Mouse (Mus musculus) embryonic facial prominence, embryonic 12.5 days (tissue): ENCODE results near the gene 9630041A04Rik. TPM values are rescaled to one million over a fixed set of nuclear protein-coding genes. Genes with fewer than 3 reads are reported as not detected.

Experiments
- ATAC-seq: fragments of 200-750 bp; cut with Nextera tagmentation; 2 replicates; pipeline ENCODE4 v1.8.0; 2017; ENCODE audit not compliant: insufficient number of reproducible peaks, insufficient read depth, low FRiP score, low TSS enrichment
- H3K27ac ChIP-seq: fragments of 300-500 bp; sonication (generic); 2 replicates; pipeline ENCODE4 v1.5.1; 2016; ENCODE audit warnings: mild to moderate bottlenecking
- H3K27me3 ChIP-seq: fragments of 300-500 bp; sonication (generic); 2 replicates; pipeline ENCODE4 v1.6.1; 2016; ENCODE audit warnings: mild to moderate bottlenecking, moderate library complexity
- H3K36me3 ChIP-seq: fragments of 300-500 bp; sonication (generic); 2 replicates; pipeline ENCODE4 v1.6.1; 2016; ENCODE audit warnings: mild to moderate bottlenecking
- H3K4me1 ChIP-seq: fragments of 300-500 bp; sonication (generic); 2 replicates; pipeline ENCODE4 v1.6.1; 2016
- H3K4me2 ChIP-seq: fragments of 300-500 bp; sonication (generic); replicated peaks from 2 replicates; pipeline ENCODE4 v1.6.1; 2016; ENCODE audit warnings: mild to moderate bottlenecking, moderate library complexity
- H3K4me3 ChIP-seq: fragments of 300-500 bp; sonication (generic); 2 replicates; pipeline ENCODE4 v1.5.1; 2016; ENCODE audit warnings: mild to moderate bottlenecking
- H3K9ac ChIP-seq: fragments of 300-500 bp; sonication (generic); 2 replicates; pipeline ENCODE4 v1.6.1; 2016; ENCODE audit warnings: mild to moderate bottlenecking, moderate library complexity
- H3K9me3 ChIP-seq: fragments of 300-500 bp; sonication (generic); 2 replicates; pipeline ENCODE4 v1.6.1; 2016; ENCODE audit warnings: mild to moderate bottlenecking, moderate library complexity
- WGBS: fragments of 180-500 bp; shearing (Covaris S2); methylation state at CpG from one replicate; pipeline ENCODE4 v1.1.7; 2016; 5-methylcytosine and 5-hydroxymethylcytosine counted together
- polyA plus RNA-seq: library from polyadenylated mRNA; unstranded; fragments of >200 nt; fragmentation: Nextera tagmentation; extraction: Ambion mirVana; gene quantifications from 2 replicates; pipeline ENCODE4 v1.2.1, GENCODE M21; 2016

Gene 9630041A04Rik
- polyA plus RNA-seq, 1 experiment from 2014 or later: not detected

DNA sequence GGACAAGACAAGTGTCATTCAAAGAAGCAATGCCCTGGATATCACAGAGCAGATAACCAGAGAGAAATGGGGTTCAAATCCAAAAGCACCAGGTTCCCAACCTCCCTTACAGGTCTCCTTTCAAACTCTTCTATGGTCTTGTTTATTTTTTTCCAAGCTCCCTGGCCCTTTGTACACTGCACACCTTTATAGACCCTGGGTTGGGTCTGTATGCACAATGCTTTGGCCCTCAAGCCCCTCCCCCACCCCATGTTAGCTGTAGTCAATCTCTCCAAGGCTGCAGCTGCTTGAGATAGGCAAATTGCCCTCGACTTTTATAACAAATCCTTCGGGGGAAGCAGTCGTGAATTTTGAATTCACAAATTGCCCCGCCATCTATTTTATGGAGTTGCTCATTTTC, 63.2 kb downstream of the 9630041A04Rik start:
- no peak overlapping the region for H3K9ac ChIP-seq
- no peak for ATAC-seq
- H3K36me3 ChIP-seq: no peaks in the 10 kb centered on the region
- H3K4me2 ChIP-seq: no peak overlapping the region
- no peaks in the 10 kb centered on the region for H3K27me3 ChIP-seq
- H3K4me3 ChIP-seq: no peak overlapping the region
- H3K4me1 ChIP-seq: no peaks in the 10 kb centered on the region; the same call in 1 of the 2 replicates
- 63% methylated on average over 4 of the region's 4 CpGs for WGBS
- H3K27ac ChIP-seq: no peak overlapping the region
- no peaks in the 10 kb centered on the region for H3K9me3 ChIP-seq

GRCm38 (mm10) chr9:101933946-101934573, 72.4 kb downstream of the 9630041A04Rik start:
- no peaks in the 10 kb centered on the region for H3K9me3 ChIP-seq
- ATAC-seq: no peak

GRCm38 (mm10) chr9:101934887-101935286, 73.2 kb downstream of the 9630041A04Rik start:
- H3K4me3 ChIP-seq: no peak overlapping the region
- no peaks in the 10 kb centered on the region for H3K36me3 ChIP-seq
- 70% methylated on average over 8 of the region's 8 CpGs for WGBS
- H3K4me2 ChIP-seq: no peak overlapping the region
- no peak overlapping the region for H3K9ac ChIP-seq
- H3K27ac ChIP-seq: no peak overlapping the region
- H3K9me3 ChIP-seq: no peaks in the 10 kb centered on the region
- no peaks in the 10 kb centered on the region for H3K4me1 ChIP-seq
- no peak for ATAC-seq
- H3K27me3 ChIP-seq: no peaks in the 10 kb centered on the region

More at GRCm38 (mm10) chr9:101933946-101934573, 72.4 kb downstream of the 9630041A04Rik start:
- H3K27ac ChIP-seq: no peak overlapping the region
- no peak overlapping the region for H3K4me3 ChIP-seq
- no peaks in the 10 kb centered on the region for H3K4me1 ChIP-seq
- 59% methylated on average over 8 of the region's 8 CpGs for WGBS
- no peak overlapping the region for H3K9ac ChIP-seq
- no peak overlapping the region for H3K4me2 ChIP-seq
- no peaks in the 10 kb centered on the region for H3K27me3 ChIP-seq
- H3K36me3 ChIP-seq: no peaks in the 10 kb centered on the region

GRCm38 (mm10) chr9:101938066-101938465, 76.4 kb downstream of the 9630041A04Rik start:
- Histone ChIP-seq H3K9me3 (no peaks in the 10 kb centered on the region), H3K9ac (no peak overlapping the region), H3K27ac (no peak overlapping the region), H3K36me3 (no peaks in the 10 kb centered on the region), H3K27me3 (no peaks in the 10 kb centered on the region), H3K4me1 (no peaks in the 10 kb centered on the region), H3K4me2 (no peak overlapping the region), H3K4me3 (no peak overlapping the region)
- no peak for ATAC-seq
- 78% methylated on average over 4 of the region's 4 CpGs for WGBS

GRCm38 (mm10) chr9:101939006-101939405, 77.4 kb downstream of the 9630041A04Rik start:
- 86% methylated on average over 5 of the region's 5 CpGs for WGBS
- no peaks in the 10 kb centered on the region for H3K4me1 ChIP-seq
- no peak for ATAC-seq
- no peak overlapping the region for H3K9ac ChIP-seq
- no peaks in the 10 kb centered on the region for H3K36me3 ChIP-seq
- H3K4me3 ChIP-seq: no peak overlapping the region
- H3K27ac ChIP-seq: no peak overlapping the region
- no peaks in the 10 kb centered on the region for H3K9me3 ChIP-seq
- no peak overlapping the region for H3K4me2 ChIP-seq
- no peaks in the 10 kb centered on the region for H3K27me3 ChIP-seq

GRCm38 (mm10) chr9:101940182-101940581, 78.5 kb downstream of the 9630041A04Rik start:
- Histone ChIP-seq H3K4me3 (no peak overlapping the region), H3K27me3 (no peaks in the 10 kb centered on the region), H3K4me2 (no peak overlapping the region), H3K27ac (no peak overlapping the region), H3K9me3 (no peaks in the 10 kb centered on the region), H3K4me1 (no peaks in the 10 kb centered on the region), H3K9ac (no peak overlapping the region), H3K36me3 (no peaks in the 10 kb centered on the region)
- 73% methylated on average over 3 of the region's 3 CpGs for WGBS
- ATAC-seq: no peak

DNA sequence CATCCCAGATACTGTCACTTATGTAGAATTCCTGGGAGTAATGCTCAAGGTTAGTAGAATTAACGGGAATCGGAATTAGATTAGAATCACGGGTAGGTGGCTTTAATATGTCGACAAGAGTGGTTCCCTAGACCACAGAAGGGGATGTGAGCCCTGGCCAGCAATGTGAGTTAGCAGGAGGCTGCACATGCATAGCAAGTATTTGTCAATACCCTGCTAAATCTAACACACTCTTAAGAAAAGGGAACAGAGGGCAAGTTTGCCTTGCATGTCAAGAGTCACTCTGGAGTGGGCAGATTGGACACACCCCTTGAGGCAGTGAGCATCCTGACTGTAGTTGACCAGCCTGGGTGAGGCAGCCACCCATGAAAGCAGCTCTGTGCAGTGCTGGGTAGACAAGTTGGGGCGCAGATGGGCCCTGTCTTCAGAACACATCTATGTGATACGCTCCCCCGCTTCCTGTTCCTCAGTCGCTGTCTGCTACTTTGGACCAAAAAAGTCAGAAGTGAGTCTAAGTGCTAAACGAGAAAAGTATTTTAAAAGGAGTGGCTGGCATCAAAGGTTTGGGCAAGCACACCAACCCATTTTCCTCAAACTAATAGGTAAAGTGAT, 80.5 kb downstream of the 9630041A04Rik start:
- no peak overlapping the region for H3K9ac ChIP-seq
- H3K4me1 ChIP-seq: no peaks in the 10 kb centered on the region
- H3K4me2 ChIP-seq: no peak overlapping the region
- no peak overlapping the region for H3K27ac ChIP-seq
- WGBS: 88% methylated on average over 9 of the region's 9 CpGs
- no peaks in the 10 kb centered on the region for H3K27me3 ChIP-seq
- no peaks in the 10 kb centered on the region for H3K36me3 ChIP-seq
- no peak overlapping the region for H3K4me3 ChIP-seq
- H3K9me3 ChIP-seq: no peaks in the 10 kb centered on the region
- ATAC-seq: no peak

- Histone ChIP-seq H3K4me2 (no peak overlapping the region), H3K36me3 (no peaks in the 10 kb centered on the region), H3K27me3 (no peaks in the 10 kb centered on the region), H3K9me3 (no peaks in the 10 kb centered on the region), H3K4me1 (no peaks in the 10 kb centered on the region), H3K27ac (no peak overlapping the region), H3K4me3 (no peak overlapping the region), H3K9ac (no peak overlapping the region)
- no peak for ATAC-seq
- WGBS: 64% methylated on average over 7 of the region's 7 CpGs
These were observed 83.7 kb downstream of the 9630041A04Rik start for GRCm38 (mm10) chr9:101945326-101945725.

- WGBS: 87% methylated on average over 4 of the region's 4 CpGs
- Histone ChIP-seq H3K4me3 (no peak overlapping the region), H3K4me1 (no peaks in the 10 kb centered on the region), H3K36me3 (no peaks in the 10 kb centered on the region), H3K27me3 (no peaks in the 10 kb centered on the region), H3K9ac (no peak overlapping the region), H3K9me3 (no peaks in the 10 kb centered on the region), H3K27ac (no peak overlapping the region), H3K4me2 (no peak overlapping the region)
- no peak for ATAC-seq
These were observed 84.2 kb downstream of the 9630041A04Rik start for GRCm38 (mm10) chr9:101945814-101946213.

GRCm38 (mm10) chr9:101950101-101950500, 88.5 kb downstream of the 9630041A04Rik start:
- Histone ChIP-seq H3K4me2 (no peak overlapping the region), H3K9ac (no peak overlapping the region), H3K36me3 (no peaks in the 10 kb centered on the region), H3K27me3 (no peaks in the 10 kb centered on the region), H3K27ac (no peak overlapping the region), H3K4me3 (no peak overlapping the region), H3K4me1 (no peaks in the 10 kb centered on the region), H3K9me3 (no peaks in the 10 kb centered on the region)
- WGBS: 33% methylated on average over 3 of the region's 3 CpGs
- ATAC-seq: no peak

GRCm38 (mm10) chr9:101954529-101954928, 92.9 kb downstream of the 9630041A04Rik start:
- Histone ChIP-seq H3K27ac (no peak overlapping the region), H3K27me3 (no peaks in the 10 kb centered on the region), H3K36me3 (no peaks in the 10 kb centered on the region), H3K4me1 (no peaks in the 10 kb centered on the region), H3K9me3 (no peaks in the 10 kb centered on the region), H3K4me2 (no peak overlapping the region), H3K9ac (no peak overlapping the region), H3K4me3 (no peak overlapping the region)
- ATAC-seq: no peak
- WGBS: 63% methylated on average over 4 of the region's 4 CpGs

DNA sequence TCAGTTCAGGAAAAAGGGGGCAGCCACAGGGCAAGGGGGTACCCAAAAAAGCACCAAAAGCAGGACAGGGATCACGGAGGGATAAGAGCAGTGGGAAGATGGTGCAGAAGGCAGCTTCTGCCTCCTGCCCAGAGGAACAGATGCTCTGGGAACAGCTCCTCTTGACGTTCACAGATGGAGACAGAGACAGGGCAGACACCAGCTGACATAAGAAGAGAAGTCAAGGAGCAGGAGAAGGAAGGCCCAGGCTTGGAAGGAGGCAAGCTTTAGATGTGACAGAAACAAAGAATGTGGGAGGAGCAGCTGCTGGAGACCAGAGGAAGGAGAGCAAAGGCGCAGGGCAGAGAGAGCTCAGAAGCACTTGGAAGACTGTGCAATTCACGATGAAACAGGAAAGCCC, 94.6 kb downstream of the 9630041A04Rik start:
- no peaks in the 10 kb centered on the region for H3K9me3 ChIP-seq
- H3K4me3 ChIP-seq: no peak overlapping the region
- H3K27ac ChIP-seq: no peak overlapping the region
- WGBS: 36% methylated on average over 4 of the region's 4 CpGs
- H3K9ac ChIP-seq: no peak overlapping the region
- no peaks in the 10 kb centered on the region for H3K36me3 ChIP-seq
- no peak for ATAC-seq
- H3K27me3 ChIP-seq: no peaks in the 10 kb centered on the region
- no peak overlapping the region for H3K4me2 ChIP-seq
- no peaks in the 10 kb centered on the region for H3K4me1 ChIP-seq
